Mouse (Mus musculus): ENCODE results near the gene Nol9. TPM values are rescaled to one million over a fixed set of nuclear protein-coding genes. Genes with fewer than 3 reads are reported as not detected.

Nol9 gene
- polyA plus RNA-seq (2015; fragmentation: Nextera tagmentation; extraction: Ambion mirVana) = 22.4 and 22.7 TPM in 2 replicates

GRCm38 (mm10) chr4:152038985-152039830 lies at the start of gene Nol9:
Gene Nol9 (plus strand): TSS chr4:152039321.
- Histone ChIP-seq H3K27me3 (replicated peaks; ENCODE audit: control insufficient read depth, insufficient read depth, low read length) (no peaks in the 10 kb centered on the region), H3K27ac (ENCODE audit: low read length) (no peak within 1 kb of the TSS), H3K4me2 (ENCODE audit: low read depth, low read length) (peak within 1 kb of the TSS; percentile 90), H3K9ac (ENCODE audit: low read depth, low read length) (peak within 1 kb of the TSS; percentile 89), H3K9me3 (ENCODE audit: control insufficient read depth, low read length) (no peaks in the 10 kb centered on the region), H3K4me1 (ENCODE audit: control insufficient read depth, insufficient read depth, low read length) (peaks cover 9% of the 10 kb centered on the region), H3K4me3 (ENCODE audit: low read length) (peak within 1 kb of the TSS; percentile 83), H3K36me3 (ENCODE audit: control insufficient read depth, insufficient read depth, low read length) (peaks cover 17% of the 10 kb centered on the region)
- under 1% methylated on average over 85 of the region's 86 CpGs for WGBS
- ATAC-seq = peak; percentile 89

- WGBS = 87% methylated on average over 9 of the region's 9 CpGs
- H3K36me3 ChIP-seq (ENCODE audit: control insufficient read depth, insufficient read depth, low read length) = peaks cover 14% of the 10 kb centered on the region
- no peak for ATAC-seq
- H3K4me2 ChIP-seq (ENCODE audit: low read depth, low read length) = no peak overlapping the region
- peaks cover 25% of the 10 kb centered on the region for H3K4me1 ChIP-seq (ENCODE audit: control insufficient read depth, insufficient read depth, low read length)
- H3K9me3 ChIP-seq (ENCODE audit: control insufficient read depth, low read length) = no peaks in the 10 kb centered on the region
- H3K4me3 ChIP-seq (ENCODE audit: low read length) = no peak overlapping the region
- H3K27me3 ChIP-seq (replicated peaks; ENCODE audit: control insufficient read depth, insufficient read depth, low read length) = no peaks in the 10 kb centered on the region
- H3K9ac ChIP-seq (ENCODE audit: low read depth, low read length) = no peak overlapping the region
- no peak overlapping the region for H3K27ac ChIP-seq (ENCODE audit: low read length)
These were observed 47.0 kb upstream of the Nol9 start for GRCm38 (mm10) chr4:151992091-151992490.

GRCm38 (mm10) chr4:151993035-151993434 lies 46.1 kb upstream of the Nol9 start:
- H3K4me3 ChIP-seq (ENCODE audit: low read length) = no peak overlapping the region
- ATAC-seq = no peak
- peaks cover 14% of the 10 kb centered on the region for H3K36me3 ChIP-seq (ENCODE audit: control insufficient read depth, insufficient read depth, low read length)
- 71% methylated on average over 6 of the region's 6 CpGs for WGBS
- peaks cover 25% of the 10 kb centered on the region for H3K4me1 ChIP-seq (ENCODE audit: control insufficient read depth, insufficient read depth, low read length)
- H3K27ac ChIP-seq (ENCODE audit: low read length) = no peak overlapping the region
- no peak overlapping the region for H3K9ac ChIP-seq (ENCODE audit: low read depth, low read length)
- no peaks in the 10 kb centered on the region for H3K9me3 ChIP-seq (ENCODE audit: control insufficient read depth, low read length)
- H3K27me3 ChIP-seq (replicated peaks; ENCODE audit: control insufficient read depth, insufficient read depth, low read length) = no peaks in the 10 kb centered on the region
- H3K4me2 ChIP-seq (ENCODE audit: low read depth, low read length) = no peak overlapping the region

GRCm38 (mm10) chr4:151994228-151995171 lies 44.6 kb upstream of the Nol9 start:
- H3K9me3 ChIP-seq (ENCODE audit: control insufficient read depth, low read length) = no peaks in the 10 kb centered on the region
- peak overlapping the region; percentile 98 for H3K4me3 ChIP-seq (ENCODE audit: low read length)
- WGBS = 2% methylated on average over 61 of the region's 61 CpGs
- no peak for ATAC-seq
- no peaks in the 10 kb centered on the region for H3K27me3 ChIP-seq (replicated peaks; ENCODE audit: control insufficient read depth, insufficient read depth, low read length)
- peak overlapping the region; percentile 91 for H3K9ac ChIP-seq (ENCODE audit: low read depth, low read length)
- H3K36me3 ChIP-seq (ENCODE audit: control insufficient read depth, insufficient read depth, low read length) = peaks cover 14% of the 10 kb centered on the region
- H3K4me1 ChIP-seq (ENCODE audit: control insufficient read depth, insufficient read depth, low read length) = peaks cover 21% of the 10 kb centered on the region
- peak overlapping the region; percentile 88 for H3K4me2 ChIP-seq (ENCODE audit: low read depth, low read length)
- peak overlapping the region; percentile 82 for H3K27ac ChIP-seq (ENCODE audit: low read length)

GRCm38 (mm10) chr4:151995371-151996172 lies 43.5 kb upstream of the Nol9 start:
- Histone ChIP-seq H3K4me1 (ENCODE audit: control insufficient read depth, insufficient read depth, low read length) (peaks cover 21% of the 10 kb centered on the region), H3K27ac (ENCODE audit: low read length) (peak overlapping the region; percentile 82), H3K36me3 (ENCODE audit: control insufficient read depth, insufficient read depth, low read length) (peaks cover 14% of the 10 kb centered on the region), H3K27me3 (replicated peaks; ENCODE audit: control insufficient read depth, insufficient read depth, low read length) (no peaks in the 10 kb centered on the region), H3K4me3 (ENCODE audit: low read length) (peak overlapping the region; percentile 98), H3K9ac (ENCODE audit: low read depth, low read length) (peak overlapping the region; percentile 91), H3K4me2 (ENCODE audit: low read depth, low read length) (peak overlapping the region; percentile 88), H3K9me3 (ENCODE audit: control insufficient read depth, low read length) (no peaks in the 10 kb centered on the region)
- ATAC-seq = peak; percentile 34
- under 1% methylated on average over 100 of the region's 111 CpGs for WGBS

- peaks cover 21% of the 10 kb centered on the region for H3K4me1 ChIP-seq (ENCODE audit: control insufficient read depth, insufficient read depth, low read length)
These were observed 42.8 kb upstream of the Nol9 start, which contains the start of gene Phf13 for GRCm38 (mm10) chr4:151996173-151996950. Gene Phf13 (minus strand): TSS chr4:151996258.

GRCm38 (mm10) chr4:151996951-151997222 lies 42.2 kb upstream of the Nol9 start:
- peaks cover 21% of the 10 kb centered on the region for H3K4me1 ChIP-seq (ENCODE audit: control insufficient read depth, insufficient read depth, low read length)
- H3K36me3 ChIP-seq (ENCODE audit: control insufficient read depth, insufficient read depth, low read length) = peaks cover 4% of the 10 kb centered on the region
- peak overlapping the region; percentile 60 for H3K4me2 ChIP-seq (ENCODE audit: low read depth, low read length)
- H3K9me3 ChIP-seq (ENCODE audit: control insufficient read depth, low read length) = no peaks in the 10 kb centered on the region
- no peaks in the 10 kb centered on the region for H3K27me3 ChIP-seq (replicated peaks; ENCODE audit: control insufficient read depth, insufficient read depth, low read length)
- no peak for ATAC-seq
- H3K4me3 ChIP-seq (ENCODE audit: low read length) = peak overlapping the region; percentile 98
- 3% methylated on average over 13 of the region's 13 CpGs for WGBS
- peak overlapping the region; percentile 88 for H3K27ac ChIP-seq (ENCODE audit: low read length)
- H3K9ac ChIP-seq (ENCODE audit: low read depth, low read length) = peak overlapping the region; percentile 88

More at GRCm38 (mm10) chr4:151996173-151996950, 42.8 kb upstream of the Nol9 start, which contains the start of gene Phf13:
- no peaks in the 10 kb centered on the region for H3K9me3 ChIP-seq (ENCODE audit: control insufficient read depth, low read length)
- H3K27ac ChIP-seq (ENCODE audit: low read length) = peak within 1 kb of the TSS; percentile 88
- peak within 1 kb of the TSS; percentile 98 for H3K4me3 ChIP-seq (ENCODE audit: low read length)
- under 1% methylated on average over 86 of the region's 94 CpGs for WGBS
- no peaks in the 10 kb centered on the region for H3K27me3 ChIP-seq (replicated peaks; ENCODE audit: control insufficient read depth, insufficient read depth, low read length)
- H3K36me3 ChIP-seq (ENCODE audit: control insufficient read depth, insufficient read depth, low read length) = peaks cover 9% of the 10 kb centered on the region
- H3K9ac ChIP-seq (ENCODE audit: low read depth, low read length) = peak within 1 kb of the TSS; percentile 91
- peak within 1 kb of the TSS; percentile 88 for H3K4me2 ChIP-seq (ENCODE audit: low read depth, low read length)
- ATAC-seq = peak; percentile 97

- no peaks in the 10 kb centered on the region for H3K9me3 ChIP-seq (ENCODE audit: control insufficient read depth, low read length)
- no peak for ATAC-seq
- H3K4me1 ChIP-seq (ENCODE audit: control insufficient read depth, insufficient read depth, low read length) = peaks cover 21% of the 10 kb centered on the region
- H3K27me3 ChIP-seq (replicated peaks; ENCODE audit: control insufficient read depth, insufficient read depth, low read length) = no peaks in the 10 kb centered on the region
- WGBS = 66% methylated on average over 3 of the region's 3 CpGs
- no peaks in the 10 kb centered on the region for H3K36me3 ChIP-seq (ENCODE audit: control insufficient read depth, insufficient read depth, low read length)
- no peak overlapping the region for H3K27ac ChIP-seq (ENCODE audit: low read length)
- no peak overlapping the region for H3K4me3 ChIP-seq (ENCODE audit: low read length)
- no peak overlapping the region for H3K9ac ChIP-seq (ENCODE audit: low read depth, low read length)
- H3K4me2 ChIP-seq (ENCODE audit: low read depth, low read length) = no peak overlapping the region
These were observed 41.4 kb upstream of the Nol9 start for GRCm38 (mm10) chr4:151997701-151998100.

All from intestine, embryonic 16.5 days (tissue).